Mouse (Mus musculus) A20 (cell line): Measurements from ENCODE around the gene Wnt2.

Experiments
- DNase-seq: peaks from one replicate; pipeline ENCODE4 v3.0.0-alpha.2; 2011; ENCODE audit warnings: low read depth, low spot score

Wnt2 gene

DNA sequence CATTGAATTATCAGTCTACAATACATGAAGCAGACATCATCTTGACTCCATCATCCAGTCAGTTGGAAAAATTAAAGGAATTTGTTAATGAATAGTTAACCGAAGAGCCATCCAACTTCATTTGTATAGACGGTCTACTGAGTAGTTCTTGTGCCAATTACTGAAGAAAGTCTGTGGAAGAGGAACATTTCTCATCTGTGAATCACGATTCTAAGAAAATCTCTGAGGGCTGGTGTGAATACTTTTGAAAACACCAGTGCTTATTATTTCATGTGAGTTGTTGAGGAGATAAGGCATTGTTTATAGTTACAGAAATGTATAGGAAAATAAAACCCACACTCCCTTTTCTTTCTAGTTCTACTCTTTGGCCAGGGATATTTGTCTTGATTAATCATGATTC is 51.5 kb downstream of the Wnt2 start:
- no peak for DNase-seq

DNA sequence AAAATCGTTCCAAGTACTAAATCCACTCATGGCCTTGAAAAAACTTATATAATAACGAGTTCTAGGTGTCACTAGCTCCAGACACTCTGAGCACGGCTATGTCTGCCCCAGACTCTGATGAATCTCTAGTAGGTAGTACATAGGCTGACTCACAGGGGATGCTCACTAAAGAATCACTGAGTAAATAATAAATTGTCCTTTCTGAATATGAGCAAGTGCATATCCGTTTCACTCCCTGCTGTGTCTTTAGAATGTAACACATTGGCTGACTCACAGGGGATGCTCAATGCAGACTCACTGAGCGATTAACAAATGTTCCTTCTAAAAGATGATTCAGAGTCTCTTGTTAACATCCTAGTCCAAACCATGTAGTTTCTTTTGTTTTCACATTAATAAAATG is 52.1 kb downstream of the Wnt2 start:
- no peak for DNase-seq

DNA sequence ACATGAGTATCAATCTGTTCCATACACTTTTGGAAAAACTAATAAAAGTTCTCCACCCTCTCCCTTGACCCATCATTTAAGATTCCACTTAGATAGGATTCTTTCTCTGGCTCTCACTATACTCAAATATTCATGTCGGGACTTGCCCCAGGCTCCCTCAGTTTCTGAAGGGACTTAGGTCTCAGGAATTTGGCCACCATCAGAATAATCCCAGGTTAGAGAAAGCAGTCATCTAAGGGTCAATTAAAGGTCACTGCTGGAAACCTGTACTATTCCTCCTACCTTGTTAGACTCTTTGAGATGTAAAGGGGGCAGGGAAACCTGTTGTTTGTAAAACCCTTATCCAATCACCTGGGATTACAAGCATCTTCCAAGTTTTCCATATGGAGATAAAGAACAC is 53.2 kb downstream of the Wnt2 start:
- DNase-seq = no peak

DNA sequence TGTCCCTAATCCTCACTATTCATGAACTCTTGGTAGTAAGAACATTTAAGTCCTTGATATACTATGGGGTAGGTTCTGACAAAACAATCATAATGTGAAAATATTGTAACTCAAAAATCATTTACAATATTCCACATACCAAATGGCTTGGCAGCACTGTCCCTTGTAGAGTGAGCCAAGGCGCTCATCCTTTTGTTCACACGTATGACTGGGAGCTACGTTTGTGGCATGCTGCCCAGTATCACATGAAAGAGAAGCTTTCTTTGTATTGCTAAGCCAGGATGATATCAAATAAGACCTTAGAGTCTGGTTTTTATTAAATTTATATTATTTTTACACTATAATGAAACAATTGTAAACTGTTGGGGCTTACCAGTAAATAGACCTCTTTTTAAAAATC is 56.0 kb downstream of the Wnt2 start:
- no peak for DNase-seq

DNA sequence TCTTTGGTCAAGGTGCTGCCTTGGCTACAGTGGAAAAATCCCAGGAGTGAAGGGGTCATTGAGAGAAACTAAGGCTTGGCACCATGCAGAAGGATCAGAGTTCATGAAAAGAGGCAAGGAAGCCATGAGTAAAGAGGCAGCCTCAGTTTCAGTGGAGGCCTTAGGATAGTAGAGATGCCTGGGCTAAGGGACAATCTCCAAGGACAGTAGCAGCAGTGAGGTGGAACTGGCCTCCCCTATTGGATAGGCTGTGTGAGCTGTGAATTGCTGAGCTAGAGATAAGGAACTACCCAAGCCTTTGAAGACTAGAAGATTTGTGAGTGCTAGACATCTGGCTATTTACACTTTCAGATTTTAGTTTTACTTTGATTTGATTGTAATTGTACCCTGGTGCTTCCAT is 59.0 kb downstream of the Wnt2 start:
- DNase-seq = no peak

DNA sequence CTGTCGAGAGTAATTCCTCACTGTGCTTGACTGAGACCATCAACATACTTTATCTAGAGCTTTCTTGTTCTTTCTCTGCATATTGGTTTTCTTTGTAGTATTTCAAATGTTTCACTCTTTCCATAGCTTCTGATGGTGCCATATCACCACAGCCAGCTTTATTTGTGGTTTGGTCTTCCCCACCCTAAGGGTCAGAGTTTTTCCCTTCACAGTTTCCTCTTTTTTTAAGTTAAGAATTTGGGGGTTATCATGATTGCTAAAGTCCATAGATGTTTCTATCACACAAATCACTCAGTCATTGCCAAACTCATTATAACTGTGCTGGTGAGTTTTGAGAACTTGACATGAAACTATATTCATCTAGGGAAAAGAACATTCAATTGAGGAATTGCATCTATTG is 60.6 kb downstream of the Wnt2 start:
- no peak for DNase-seq

DNA sequence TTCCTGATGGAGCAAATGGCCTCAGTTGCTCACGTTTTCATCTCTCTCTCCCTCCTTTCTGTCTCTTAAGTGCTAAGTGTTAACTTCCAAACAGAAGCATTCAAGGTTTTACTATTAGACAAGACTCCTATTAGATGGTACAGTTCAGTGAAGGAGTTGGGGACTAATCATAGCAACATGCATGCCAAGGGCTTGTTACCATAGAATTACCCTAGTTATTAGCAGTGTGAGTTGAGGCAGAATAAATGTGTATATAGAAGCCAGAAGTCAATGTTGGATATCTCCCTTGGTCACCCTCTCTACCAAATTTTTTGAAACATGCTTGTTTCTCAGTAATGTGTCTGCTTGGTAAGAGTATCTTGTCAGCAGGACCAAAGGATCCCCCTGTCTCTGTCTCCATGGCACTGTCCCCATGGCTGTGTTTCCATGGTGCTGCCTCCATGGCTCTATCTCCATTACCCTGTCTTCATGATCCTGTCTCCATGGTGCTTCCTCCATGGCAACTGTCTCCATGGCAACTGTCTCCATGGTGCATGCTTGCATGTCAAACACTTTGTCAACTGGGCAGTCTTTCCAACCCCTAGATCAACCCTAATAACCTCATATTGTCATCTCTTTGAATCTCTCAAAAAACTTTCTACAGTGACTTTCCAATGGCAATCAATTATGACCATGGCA is 61.8 kb downstream of the Wnt2 start:
- no peak for DNase-seq

DNA sequence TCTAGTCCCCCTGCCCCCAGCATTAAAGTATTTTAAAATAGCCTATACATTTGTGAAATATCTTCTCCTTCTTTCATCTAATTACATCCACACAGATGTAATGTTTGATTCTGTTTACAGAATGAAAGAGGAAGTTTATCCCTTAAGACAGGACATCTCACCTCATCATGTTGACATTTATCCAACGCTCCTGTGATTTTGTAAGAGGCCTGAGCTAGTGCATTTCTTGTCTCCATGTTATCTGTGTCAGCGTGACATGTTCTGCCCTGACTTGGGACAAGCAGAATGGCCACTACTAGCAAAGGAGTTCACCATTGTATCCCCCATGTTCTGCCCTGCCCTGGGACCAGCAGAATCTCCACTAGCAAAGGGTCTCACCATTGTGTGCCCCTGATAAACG is 66.9 kb downstream of the Wnt2 start:
- no peak for DNase-seq

DNA sequence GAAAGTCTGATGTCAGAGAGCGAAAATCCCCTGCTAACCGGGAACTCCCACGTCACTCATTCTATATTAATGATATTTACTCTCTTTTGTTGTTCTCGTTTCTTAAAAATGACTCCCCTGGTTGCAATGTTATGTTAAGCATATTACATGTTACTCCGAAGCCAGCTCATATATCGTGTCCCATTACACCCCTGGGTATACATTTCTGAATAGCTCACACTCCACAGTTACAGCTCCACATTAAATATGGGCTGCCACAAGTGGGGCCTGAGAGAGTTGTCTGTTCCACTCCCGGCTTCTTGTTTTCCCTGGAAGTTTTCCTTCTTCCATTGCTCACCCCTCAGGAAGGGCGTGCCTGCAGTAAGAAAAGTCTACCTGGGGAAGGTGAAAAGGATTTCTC is 78.6 kb downstream of the Wnt2 start:
- DNase-seq = no peak

DNA sequence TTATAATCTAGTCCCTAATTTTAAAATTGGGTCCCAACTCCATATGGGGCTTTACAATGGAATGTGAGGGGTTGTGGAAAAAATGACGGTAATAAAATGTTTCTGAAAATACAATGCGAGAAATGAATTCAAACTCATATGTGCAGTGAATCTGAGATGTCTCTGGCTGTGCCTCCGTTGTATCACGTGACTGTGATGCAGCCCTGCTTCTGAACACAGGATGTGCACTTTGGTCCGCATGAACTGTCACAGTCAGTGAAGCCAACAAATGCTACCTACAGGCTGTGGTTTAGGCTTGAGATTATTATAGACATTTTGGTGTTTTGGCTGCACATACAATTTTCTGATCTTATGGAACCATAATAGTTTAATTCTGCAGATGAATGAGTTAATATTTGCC is 81.3 kb downstream of the Wnt2 start:
- DNase-seq = no peak

DNA sequence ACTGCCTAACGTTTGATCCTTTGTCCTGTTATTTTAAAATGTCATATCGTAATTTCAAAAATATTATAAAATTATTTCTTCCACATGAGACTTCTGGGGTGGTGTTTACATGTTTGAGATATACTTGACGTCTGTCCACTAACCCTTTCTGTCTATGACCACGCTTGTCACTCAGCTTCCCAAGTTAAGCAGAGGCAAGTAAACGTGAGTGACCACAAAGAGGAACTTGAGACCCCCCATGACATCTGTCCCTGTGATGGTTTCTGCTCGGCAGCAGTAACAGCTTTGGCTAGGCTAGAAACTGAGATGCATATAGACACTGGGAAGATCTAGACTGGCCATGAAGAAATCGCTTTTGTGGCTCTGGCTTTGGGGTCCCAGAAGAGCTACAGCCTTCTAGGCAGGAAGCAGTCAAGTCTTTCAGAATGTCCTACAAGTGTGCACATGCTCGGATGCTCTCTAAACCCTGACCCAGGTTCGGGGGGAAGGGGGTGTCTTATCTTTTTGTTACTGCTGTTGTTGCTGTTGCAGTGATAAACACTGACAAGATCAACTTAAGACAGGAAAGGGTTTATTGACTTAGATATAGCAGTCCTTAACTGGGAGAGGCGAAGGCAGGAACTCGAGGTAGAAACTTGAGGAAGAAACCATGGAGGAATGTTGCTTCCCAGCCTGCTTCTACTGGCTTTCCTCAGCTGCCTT is 83.1 kb downstream of the Wnt2 start:
- no peak for DNase-seq

DNA sequence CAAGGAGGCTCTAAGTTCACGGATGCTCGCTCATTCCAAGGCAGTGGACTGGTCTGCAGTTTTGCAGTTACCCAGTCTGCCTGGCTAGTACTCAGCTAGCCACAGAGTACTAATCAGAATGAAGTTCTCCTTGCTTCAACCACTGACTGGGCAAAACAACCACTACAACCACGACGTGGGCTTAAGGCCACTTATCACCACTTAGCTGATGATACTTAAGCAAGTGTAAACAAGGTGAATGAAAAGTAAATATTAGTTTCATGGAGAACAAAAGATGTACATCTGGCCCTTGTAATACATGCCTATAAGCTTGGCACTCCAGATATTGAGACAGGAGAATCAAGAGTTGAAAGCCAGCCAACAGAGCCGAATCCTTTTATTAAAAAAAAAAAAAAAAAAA is 83.9 kb downstream of the Wnt2 start:
- DNase-seq = no peak

DNA sequence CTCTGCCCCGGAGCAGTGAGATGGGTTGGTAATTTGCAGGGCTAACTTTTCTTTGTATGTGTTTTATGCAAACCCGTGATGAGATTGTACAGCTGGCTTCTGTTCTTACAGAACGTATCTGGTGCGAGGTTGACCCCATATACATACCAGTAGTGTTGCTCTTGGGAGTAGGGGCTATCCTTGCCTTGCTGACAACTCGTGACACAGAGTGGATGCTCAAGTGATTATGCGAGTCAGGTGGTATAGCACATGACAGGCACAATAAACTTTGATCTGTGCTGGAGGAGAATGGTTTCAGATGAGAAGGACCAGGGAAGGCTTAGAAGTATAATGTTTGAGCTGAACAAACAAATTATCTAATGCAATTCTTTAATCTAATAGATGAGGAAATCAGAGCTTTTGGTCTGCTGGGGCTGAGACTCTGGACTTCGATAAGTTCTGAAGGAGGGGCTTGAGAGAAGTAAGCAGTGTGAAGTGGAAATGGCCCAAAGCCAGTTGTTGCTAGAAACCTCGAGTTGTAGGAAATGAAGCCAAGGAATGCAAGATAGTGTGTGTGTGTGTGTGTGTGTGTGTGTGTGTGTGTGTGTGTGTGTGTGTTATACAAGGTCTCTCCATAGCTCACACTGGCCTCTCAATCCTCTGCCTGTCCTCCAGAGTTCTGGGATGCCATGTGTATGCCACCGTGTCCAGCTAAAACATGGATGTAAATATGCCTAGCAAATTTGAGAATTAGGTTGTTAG is 86.3 kb downstream of the Wnt2 start:
- no peak for DNase-seq

DNA sequence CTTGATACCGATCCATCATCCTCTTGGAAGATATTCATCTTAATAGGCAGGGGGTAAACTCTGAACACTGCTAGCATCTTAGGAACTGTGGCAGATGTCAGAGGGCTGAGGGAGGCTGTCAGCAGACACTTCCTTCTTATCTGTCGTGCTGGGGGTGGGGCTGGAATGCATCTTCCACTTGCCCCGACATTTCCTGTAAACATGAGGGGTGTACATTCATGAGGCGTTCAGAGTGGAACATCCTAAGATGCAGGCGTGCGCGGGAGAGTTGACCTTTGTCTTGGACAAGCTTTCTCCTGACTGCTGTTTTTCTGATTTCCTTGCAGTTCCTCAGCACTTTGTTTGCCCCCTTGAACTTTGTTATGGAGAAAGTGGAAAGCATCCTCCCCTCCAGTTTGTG is 88.0 kb downstream of the Wnt2 start:
- no peak for DNase-seq

DNA sequence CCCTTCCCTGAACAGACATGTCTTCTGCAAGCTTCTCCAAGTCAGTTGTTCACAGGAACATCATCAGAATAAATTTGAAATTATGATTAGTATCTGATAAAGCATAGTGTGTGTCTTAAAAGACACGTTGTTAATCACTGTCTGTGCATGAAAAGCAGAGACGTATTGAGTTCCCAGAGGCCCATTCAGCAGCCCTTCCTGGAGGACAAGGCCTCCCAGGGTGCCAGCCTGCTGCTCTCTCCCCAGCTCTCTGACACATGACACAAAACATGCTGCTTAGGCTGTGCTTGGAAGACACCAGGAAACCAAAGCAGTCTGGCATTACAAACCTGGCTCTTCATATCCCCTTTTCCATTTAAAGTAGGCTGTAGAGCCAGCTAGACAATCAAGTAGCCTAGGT is 88.5 kb downstream of the Wnt2 start:
- DNase-seq = no peak
